Mouse (Mus musculus) thymus, adult 2 months (tissue): ENCODE measurements around the gene Ttll9.

Experiments
- CTCF ChIP-seq: fragments of 200-500 bp; IDR thresholded peaks from 2 replicates; pipeline ENCODE4 v1.5.1; 2012; ENCODE audit warnings: mild to moderate bottlenecking, control low read depth, low read length, moderate library complexity, borderline replicate concordance; ENCODE audit not compliant: control insufficient read depth, poor library complexity, insufficient read depth; ENCODE audit errors: extremely low read depth
- POLR2A ChIP-seq: fragments of 200-500 bp; IDR thresholded peaks from 2 replicates; pipeline ENCODE4 v1.6.1; 2012; ENCODE audit warnings: mild to moderate bottlenecking, low read length, control low read depth, moderate library complexity; ENCODE audit not compliant: control insufficient read depth, poor library complexity, insufficient read depth; ENCODE audit errors: extremely low read depth

DNA sequence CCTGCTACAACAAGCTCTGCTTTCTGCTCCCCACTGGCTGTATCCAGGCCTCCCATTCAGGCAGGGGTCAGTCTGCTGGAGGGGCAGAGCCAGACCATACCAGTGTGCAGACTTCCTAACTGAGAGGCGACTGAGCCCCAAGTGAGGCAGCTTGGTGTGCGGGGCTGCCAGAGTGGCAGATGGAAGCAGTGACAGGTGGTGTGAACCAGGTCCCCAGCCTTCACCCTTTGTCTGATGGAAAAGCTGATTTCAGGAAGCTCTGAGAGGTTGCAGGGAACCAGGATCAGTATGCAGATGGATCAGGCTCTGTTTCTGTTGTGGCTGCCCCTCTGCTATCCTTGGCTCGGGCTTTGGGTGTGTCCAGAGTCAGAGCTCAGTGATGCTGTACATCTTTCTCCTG is 38.7 kb upstream of the Ttll9 start:
- no peak for TF ChIP-seq POLR2A
- no peak for TF ChIP-seq CTCF
